Comparison of ENCODE assay signal across 12 mouse cellular contexts in genomic region chr11:40510325-40511239, GRCm38 (mm10).
DNase-seq lines count a peak whose midpoint lies in the region; ATAC-seq lines count a peak whose summit lies in the region.
"Had no signal": no experiment of that assay in that cellular context is flagged by ENCODE, and none has a peak within 500 bp of the region (broad histone marks: within the 10 kb centered on the region; RNA-seq: fewer than 3 reads in every experiment).

No protein-coding gene starts in this region.

- peak; percentile 89 for ATAC-seq in neural tube, embryonic 11.5 days (ENCODE audit: insufficient read depth, low FRiP score, low TSS enrichment)
- ATAC-seq in hindbrain, embryonic 11.5 days (ENCODE audit: low FRiP score): peak; percentile 96
- ATAC-seq in midbrain, embryonic 14.5 days (ENCODE audit: low FRiP score, low TSS enrichment): peak; percentile 78; the same call in 1 of the 2 replicates
- ATAC-seq: liver, embryonic 12.5 days had no signal

- H3K4me1 ChIP-seq in neural tube, embryonic 11.5 days (ENCODE audit: control insufficient read depth, insufficient read depth, low read length): no peaks in the 10 kb centered on the region
- H3K4me1 ChIP-seq in hindbrain, embryonic 11.5 days (replicated peaks; ENCODE audit: control insufficient read depth, insufficient read depth, low read length): no peaks in the 10 kb centered on the region
- H3K4me1 ChIP-seq in midbrain, embryonic 14.5 days (ENCODE audit: control insufficient read depth, insufficient read depth, low read length): no peaks in the 10 kb centered on the region
- H3K4me1 ChIP-seq: liver, embryonic 12.5 days had no signal

- no peaks in the 10 kb centered on the region for H3K9me3 ChIP-seq in neural tube, embryonic 11.5 days (ENCODE audit: control insufficient read depth, low read length)
- no peaks in the 10 kb centered on the region for H3K9me3 ChIP-seq in hindbrain, embryonic 11.5 days (ENCODE audit: control insufficient read depth, low read length)
- H3K9me3 ChIP-seq in midbrain, embryonic 14.5 days (ENCODE audit: control insufficient read depth, low read length): no peaks in the 10 kb centered on the region
- H3K9me3 ChIP-seq: liver, embryonic 12.5 days had no signal

- H3K27me3 ChIP-seq in neural tube, embryonic 11.5 days (ENCODE audit: control insufficient read depth, insufficient read depth, low read length): no peaks in the 10 kb centered on the region
- H3K27me3 ChIP-seq in hindbrain, embryonic 11.5 days (ENCODE audit: control insufficient read depth, insufficient read depth, low read length): no peaks in the 10 kb centered on the region
- H3K27me3 ChIP-seq in midbrain, embryonic 14.5 days (ENCODE audit: control insufficient read depth, insufficient read depth, low read length): no peaks in the 10 kb centered on the region
- H3K27me3 ChIP-seq: liver, embryonic 12.5 days had no signal

- no peak overlapping the region for H3K27ac ChIP-seq in neural tube, embryonic 11.5 days (ENCODE audit: low read depth, low read length)
- H3K27ac ChIP-seq in hindbrain, embryonic 11.5 days (ENCODE audit: low read depth, low read length): peak overlapping the region; percentile 36; the same call in 1 of the 2 replicates
- H3K27ac ChIP-seq in midbrain, embryonic 14.5 days (replicated peaks; ENCODE audit: low read depth, low read length): no peak overlapping the region; the same call in none of the 2 replicates
- H3K27ac ChIP-seq: heart, adult 2 months; liver, embryonic 12.5 days had no signal

- no peak overlapping the region for H3K4me3 ChIP-seq in neural tube, embryonic 11.5 days (ENCODE audit: low read depth, low read length)
- H3K4me3 ChIP-seq in hindbrain, embryonic 11.5 days (ENCODE audit: low read depth, low read length): no peak overlapping the region
- no peak overlapping the region for H3K4me3 ChIP-seq in midbrain, embryonic 14.5 days (replicated peaks; ENCODE audit: low read depth, low read length)
- H3K4me3 ChIP-seq: heart, adult 2 months; liver, embryonic 12.5 days had no signal

- no peak overlapping the region for H3K9ac ChIP-seq in neural tube, embryonic 11.5 days (ENCODE audit: low read length)
- H3K9ac ChIP-seq in hindbrain, embryonic 11.5 days (ENCODE audit: low read depth, low read length): no peak overlapping the region
- no peak overlapping the region for H3K9ac ChIP-seq in midbrain, embryonic 14.5 days (replicated peaks; ENCODE audit: low read length)
- H3K9ac ChIP-seq: liver, embryonic 12.5 days had no signal

- WGBS in neural tube, embryonic 11.5 days: 72% methylated on average over 10 of the region's 10 CpGs
- WGBS in hindbrain, embryonic 11.5 days: 70% methylated on average over 10 of the region's 10 CpGs
- 46% methylated on average over 10 of the region's 10 CpGs for WGBS in midbrain, embryonic 14.5 days

- peak; percentile 23 for DNase-seq in neural tube, embryonic 11.5 days (ENCODE audit: low spot score)
- no peak for DNase-seq in neural tube, embryonic 10.5 days (ENCODE audit: extremely low spot score, low spot score)
- DNase-seq in hindbrain, embryonic 11.5 days (ENCODE audit: low spot score): peak; percentile 20
- DNase-seq in midbrain, embryonic 14.5 days: peak; percentile 27
- DNase-seq in Muller cell, postnatal 12 days (ENCODE audit: inconsistent ontology term): no peak
- no peak for DNase-seq in heart, adult 8-10 months (ENCODE audit: low spot score)
- no peak for DNase-seq in cerebellum, adult 9-10 months
- DNase-seq: cerebellum, postnatal 14 days; heart, adult 2 months; lung, postnatal 36 days; spleen, adult 18-20 months had no signal

- no peak overlapping the region for H3K4me2 ChIP-seq in neural tube, embryonic 11.5 days (ENCODE audit: low read depth)
- no peak overlapping the region for H3K4me2 ChIP-seq in hindbrain, embryonic 11.5 days (replicated peaks; ENCODE audit: low read depth, low read length)
- H3K4me2 ChIP-seq in midbrain, embryonic 14.5 days (ENCODE audit: low read length): no peak overlapping the region
- H3K4me2 ChIP-seq: liver, embryonic 12.5 days had no signal

- H3K36me3 ChIP-seq in neural tube, embryonic 11.5 days (ENCODE audit: control insufficient read depth, insufficient read depth, low read length): no peaks in the 10 kb centered on the region
- no peaks in the 10 kb centered on the region for H3K36me3 ChIP-seq in hindbrain, embryonic 11.5 days (ENCODE audit: control insufficient read depth, insufficient read depth, low read length)
- H3K36me3 ChIP-seq in midbrain, embryonic 14.5 days (ENCODE audit: control insufficient read depth, insufficient read depth, low read length): no peaks in the 10 kb centered on the region
- H3K36me3 ChIP-seq: liver, embryonic 12.5 days had no signal

Comparison
In these comparisons a context has a peak if more than half of its experiments do, and no peak if none do; other contexts are left out.
1. DNase-seq: peak in neural tube, embryonic 11.5 days (single experiment), hindbrain, embryonic 11.5 days (single experiment) and midbrain, embryonic 14.5 days (single experiment); none in neural tube, embryonic 10.5 days (single experiment), Muller cell, postnatal 12 days (single experiment), heart, adult 8-10 months (single experiment) and cerebellum, adult 9-10 months (single experiment).
2. Peak in every context shown above with its lines, with median percentiles within 50 percentile points of each other: ATAC-seq.